Mouse (Mus musculus): Measurements from ENCODE around the gene Atxn1.

- TF ChIP-seq POLR2A (IDR thresholded peaks at IDR 0.05; ENCODE audit: borderline replicate concordance, low read depth, low read length) = no peak
- TF ChIP-seq CTCF (IDR thresholded peaks at IDR 0.05; ENCODE audit: low read depth, low read length) = no peak
Measured at GRCm38 (mm10) chr13:45842511-45843055, 122.2 kb downstream of the Atxn1 start.
